Mouse (Mus musculus): ENCODE data around the gene Sin3a.

DNA sequence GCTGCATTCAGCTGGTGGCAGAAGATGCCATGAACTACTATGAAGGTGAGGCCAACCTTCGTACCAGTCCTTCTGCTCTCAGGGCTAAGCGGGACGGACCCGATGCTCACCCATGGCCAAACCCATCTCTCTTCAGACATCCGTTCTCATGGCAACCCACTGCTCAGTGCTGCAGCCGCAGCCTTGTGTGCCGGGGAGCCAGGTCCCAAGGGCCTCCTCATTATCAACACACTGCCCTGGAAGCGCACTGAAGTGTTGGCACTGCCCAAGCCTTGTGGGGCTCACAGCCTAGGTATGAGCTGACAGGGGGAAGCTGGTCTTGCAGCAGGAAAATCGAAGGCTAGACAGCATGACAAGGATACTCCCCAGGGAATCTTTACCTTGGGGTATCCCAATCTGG lies 67.3 kb downstream of the Sin3a start:
- no peak for TF ChIP-seq CTCF (IDR thresholded peaks at IDR 0.05 in 2 of 3, conservative IDR thresholded peaks at IDR 0.05 in 1 of 3; ENCODE audit: control insufficient read depth in 1 of 3, insufficient read depth in 1 of 3, low read depth in 2 of 3, low read length in 3 of 3, poor library complexity in 1 of 3, severe bottlenecking in 1 of 3)
- TF ChIP-seq GATA1 (IDR thresholded peaks at IDR 0.05; ENCODE audit: low read depth, low read length): no peak
- no peak for TF ChIP-seq POLR2AphosphoS2 (IDR thresholded peaks at IDR 0.05; ENCODE audit: low read length)

All from MEL (cell line).